Mouse (Mus musculus) forebrain, embryonic 13.5 days (tissue): ENCODE results near the gene Apaf1. TPM values are rescaled to one million over a fixed set of nuclear protein-coding genes. Genes with fewer than 3 reads are reported as not detected.

ENCODE experiments used
- polyA plus RNA-seq: library from polyadenylated mRNA; unstranded; fragments of >200 nt; fragmentation: Nextera tagmentation; extraction: Ambion mirVana; gene quantifications from 2 replicates; pipeline ENCODE4 v1.2.1, GENCODE M21; 2015

The Apaf1 gene
- polyA plus RNA-seq, 1 experiment from 2014 or later: 19.8 TPM

Other genes starting within 250 kb of the Apaf1 start
- 13.0 and 14.7 TPM in 2 replicates for gene Ikbip, start 170 bp upstream of the Apaf1 start, polyA plus RNA-seq
- gene Slc25a3, start 41.3 kb upstream of the Apaf1 start, polyA plus RNA-seq: 439 and 465 TPM in 2 replicates
- 250 and 265 TPM in 2 replicates for gene Tmpo, start 98.5 kb upstream of the Apaf1 start, polyA plus RNA-seq